Mouse (Mus musculus): ENCODE results near the gene P2ry10.

DNA sequence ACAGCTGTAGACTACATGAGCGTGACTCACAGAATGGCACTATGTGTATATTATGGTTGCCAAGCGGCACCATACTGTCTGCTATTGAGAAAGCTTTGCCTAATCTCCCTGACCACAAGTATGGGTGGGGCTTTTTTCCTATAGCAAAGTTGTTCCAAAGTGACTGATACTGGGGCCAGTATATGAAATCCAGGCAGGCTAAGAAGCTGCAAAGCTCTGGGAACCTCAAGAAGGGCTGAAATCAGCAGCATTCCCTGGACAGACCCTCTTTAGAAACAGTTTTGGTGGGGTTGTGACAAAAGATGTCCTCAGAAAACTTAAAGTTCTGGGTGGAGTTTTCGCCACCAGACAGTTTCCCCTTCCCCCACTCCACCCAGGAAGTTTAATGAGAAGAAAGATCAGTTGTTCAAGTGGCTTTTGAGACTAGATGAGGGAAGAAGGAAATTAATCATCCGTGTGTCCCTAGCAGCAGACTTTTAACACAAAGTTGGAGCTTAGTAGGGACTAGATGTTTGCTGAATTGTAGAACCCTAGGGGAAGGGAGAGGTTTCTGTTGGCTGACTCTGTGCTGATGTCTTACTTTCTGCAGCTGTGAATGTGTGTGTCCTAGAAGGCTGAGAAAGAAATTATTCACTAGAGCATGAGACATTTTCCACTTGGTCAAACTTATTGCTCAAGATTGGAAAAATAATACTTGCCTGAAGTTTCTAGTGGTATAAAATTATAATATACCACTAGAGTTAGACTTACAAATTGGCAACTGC lies 62.6 kb downstream of the P2ry10 start:
- TF ChIP-seq CTCF (IDR thresholded peaks at IDR 0.05), result no peak
- no peak for TF ChIP-seq EP300 (IDR thresholded peaks at IDR 0.05)
